ENCODE assay signal across 26 mouse cellular contexts in genomic region chr11:76891171-76891570, GRCm38 (mm10). TPM values are rescaled to one million over a fixed set of nuclear protein-coding genes. Genes with fewer than 3 reads are reported as not detected.
"Had no signal": no experiment of that assay in that cellular context is flagged by ENCODE, and none has a peak within 500 bp of the region (broad histone marks: within the 10 kb centered on the region; RNA-seq: fewer than 3 reads in every experiment).

No protein-coding gene starts in this region.

- H3K9ac ChIP-seq: limb, embryonic 13.5 days; liver, embryonic 12.5 days; liver, embryonic 15.5 days; neural tube, embryonic 12.5 days; neural tube, embryonic 15.5 days; stomach, embryonic 15.5 days had no signal

- H3K4me3 ChIP-seq: limb, embryonic 10.5 days; limb, embryonic 13.5 days; liver, embryonic 12.5 days; liver, embryonic 15.5 days; neural tube, embryonic 12.5 days; neural tube, embryonic 15.5 days; stomach, embryonic 15.5 days had no signal

- DNase-seq: kidney, adult 9 months; kidney, postnatal 14 days; kidney, postnatal 4 days; liver; lung, adult 2 months; lung, postnatal 14 days; lung, postnatal 4 days; midbrain, embryonic 14.5 days; right cerebral cortex, adult 18-20 months; right cerebral cortex, postnatal 14 days; right cerebral cortex, postnatal 4 days; spleen, adult 18-20 months; thymus, postnatal 25 days had no signal

- H3K36me3 ChIP-seq: limb, embryonic 10.5 days; limb, embryonic 13.5 days; liver, embryonic 12.5 days; liver, embryonic 15.5 days; neural tube, embryonic 12.5 days; neural tube, embryonic 15.5 days; stomach, embryonic 15.5 days had no signal

- H3K4me2 ChIP-seq: limb, embryonic 13.5 days; liver, embryonic 12.5 days; liver, embryonic 15.5 days; midbrain, embryonic 11.5 days; neural tube, embryonic 12.5 days; neural tube, embryonic 15.5 days; stomach, embryonic 15.5 days had no signal

- H3K27me3 ChIP-seq: limb, embryonic 13.5 days; liver, embryonic 12.5 days; liver, embryonic 15.5 days; neural tube, embryonic 12.5 days; neural tube, embryonic 15.5 days; stomach, embryonic 15.5 days had no signal

- H3K9me3 ChIP-seq: limb, embryonic 10.5 days; limb, embryonic 13.5 days; liver, embryonic 12.5 days; liver, embryonic 15.5 days; neural tube, embryonic 12.5 days; neural tube, embryonic 15.5 days; stomach, embryonic 15.5 days had no signal

- ATAC-seq: liver, embryonic 12.5 days had no signal

- H3K27ac ChIP-seq: limb, embryonic 10.5 days; limb, embryonic 13.5 days; liver, embryonic 12.5 days; liver, embryonic 15.5 days; neural tube, embryonic 12.5 days; neural tube, embryonic 15.5 days; stomach, embryonic 15.5 days had no signal

RNA-seq across cellular contexts. Expression of gene Tmigd1, which starts 10.8 kb away (rescaled TPM):
- total RNA-seq: layer of hippocampus, adult 18-20 months; layer of hippocampus, postnatal 14 days; left cerebral cortex, postnatal 25 days; megakaryocyte progenitor cell, adult 5-6 weeks; megakaryocyte-erythroid progenitor cell, adult 5-6 weeks had no signal
- polyA plus RNA-seq: limb, embryonic 13.5 days; liver, embryonic 12.5 days; liver, embryonic 15.5 days; midbrain, embryonic 11.5 days; neural tube, embryonic 12.5 days; neural tube, embryonic 15.5 days had no signal
